Mouse (Mus musculus): ENCODE measurements at regions not wholly inside any gene's neighbourhood (a gene's known extent, or its start where the extent isn't known, plus 50 kb on each side); places are given as distances from the start of the nearest gene placed in this dataset.

GRCm38 (mm10) chr17:76487347-76487746 lies 935.6 kb upstream of the Fam98a start:
- Histone ChIP-seq H3K9me3 (replicated peaks; ENCODE audit: control insufficient read depth, insufficient read depth, low read length, poor library complexity, severe bottlenecking) (no peaks in the 10 kb centered on the region), H3K9ac (ENCODE audit: low read depth, poor library complexity, severe bottlenecking) (no peak overlapping the region), H3K27me3 (ENCODE audit: control insufficient read depth, insufficient read depth, low read length, poor library complexity, severe bottlenecking) (no peaks in the 10 kb centered on the region), H3K27ac (ENCODE audit: insufficient read depth, low read length) (no peak overlapping the region), H3K4me1 (ENCODE audit: control insufficient read depth, insufficient read depth, low read length) (no peaks in the 10 kb centered on the region), H3K4me3 (ENCODE audit: low read depth, low read length) (no peak overlapping the region), H3K36me3 (ENCODE audit: control insufficient read depth, insufficient read depth, low read length, poor library complexity, severe bottlenecking) (no peaks in the 10 kb centered on the region)
- no peak for TF ChIP-seq EP300 (IDR thresholded peaks at IDR 0.05; ENCODE audit: insufficient read depth, low read depth, low read length)
- TF ChIP-seq CTCF (IDR thresholded peaks at IDR 0.05; ENCODE audit: low read depth, low read length), result no peak
- TF ChIP-seq POLR2A (IDR thresholded peaks at IDR 0.05; ENCODE audit: insufficient read depth, low read length), result no peak

DNA sequence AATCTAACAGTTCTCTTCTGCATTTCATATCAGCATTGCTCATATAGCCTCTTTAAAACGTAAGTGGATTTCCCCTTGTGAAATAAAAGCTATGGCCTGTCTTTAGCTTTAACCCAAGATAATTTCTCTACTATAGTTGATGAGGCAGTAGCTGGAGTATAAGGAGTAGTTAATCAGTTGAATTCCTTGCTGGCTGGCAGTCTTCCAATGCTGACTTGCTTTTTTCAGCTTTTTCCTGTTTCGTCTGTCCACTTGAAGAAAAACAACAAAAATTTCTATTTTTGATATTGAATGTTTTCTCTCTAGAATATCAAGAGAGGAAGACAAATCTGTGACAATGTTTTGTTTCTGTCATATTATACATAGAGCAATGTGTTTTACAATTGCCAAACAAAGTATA lies 932.4 kb upstream of the Fam98a start:
- no peak for TF ChIP-seq POLR2A (IDR thresholded peaks at IDR 0.05; ENCODE audit: insufficient read depth, low read length)
- no peak for TF ChIP-seq CTCF (IDR thresholded peaks at IDR 0.05; ENCODE audit: low read depth, low read length)
- no peak for TF ChIP-seq EP300 (IDR thresholded peaks at IDR 0.05; ENCODE audit: insufficient read depth, low read depth, low read length)
- no peak overlapping the region for H3K9ac ChIP-seq (ENCODE audit: low read depth, poor library complexity, severe bottlenecking)
- H3K27me3 ChIP-seq (ENCODE audit: control insufficient read depth, insufficient read depth, low read length, poor library complexity, severe bottlenecking), result no peaks in the 10 kb centered on the region
- no peaks in the 10 kb centered on the region for H3K4me1 ChIP-seq (ENCODE audit: control insufficient read depth, insufficient read depth, low read length)
- no peaks in the 10 kb centered on the region for H3K36me3 ChIP-seq (ENCODE audit: control insufficient read depth, insufficient read depth, low read length, poor library complexity, severe bottlenecking)
- H3K27ac ChIP-seq (ENCODE audit: insufficient read depth, low read length), result no peak overlapping the region
- no peaks in the 10 kb centered on the region for H3K9me3 ChIP-seq (replicated peaks; ENCODE audit: control insufficient read depth, insufficient read depth, low read length, poor library complexity, severe bottlenecking)
- H3K4me3 ChIP-seq (ENCODE audit: low read depth, low read length), result no peak overlapping the region

DNA sequence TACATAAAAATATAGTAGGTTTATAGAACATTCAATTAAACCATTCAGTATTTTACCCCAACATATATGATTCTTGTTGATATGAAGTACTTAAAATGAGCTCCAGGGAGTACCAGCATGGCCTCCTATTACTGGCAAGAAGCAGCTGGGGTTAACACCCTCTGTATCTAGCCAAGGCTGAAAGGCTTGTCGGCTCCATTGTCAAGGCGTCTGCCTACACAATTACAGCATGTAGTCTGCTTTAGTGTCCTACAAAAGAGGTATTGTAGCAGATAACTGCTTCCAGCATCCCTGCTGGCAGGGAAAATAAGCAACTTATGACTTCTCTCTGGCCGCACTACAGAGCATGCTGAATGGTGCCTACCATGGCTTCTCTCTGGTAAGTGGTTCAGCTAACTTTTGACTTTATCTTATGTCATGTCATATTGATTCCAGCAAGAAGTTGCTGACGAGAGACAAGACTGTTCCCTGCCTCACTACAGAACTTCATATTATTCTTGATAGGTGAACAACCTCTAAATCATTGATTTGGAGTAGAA lies 899.6 kb upstream of the Fam98a start:
- Histone ChIP-seq H3K4me3 (ENCODE audit: low read depth, low read length) (no peak overlapping the region), H3K36me3 (ENCODE audit: control insufficient read depth, insufficient read depth, low read length, poor library complexity, severe bottlenecking) (no peaks in the 10 kb centered on the region), H3K27ac (ENCODE audit: insufficient read depth, low read length) (no peak overlapping the region), H3K27me3 (ENCODE audit: control insufficient read depth, insufficient read depth, low read length, poor library complexity, severe bottlenecking) (no peaks in the 10 kb centered on the region), H3K4me1 (ENCODE audit: control insufficient read depth, insufficient read depth, low read length) (no peaks in the 10 kb centered on the region), H3K9ac (ENCODE audit: low read depth, poor library complexity, severe bottlenecking) (no peak overlapping the region), H3K9me3 (replicated peaks; ENCODE audit: control insufficient read depth, insufficient read depth, low read length, poor library complexity, severe bottlenecking) (no peaks in the 10 kb centered on the region)
- TF ChIP-seq EP300 (IDR thresholded peaks at IDR 0.05; ENCODE audit: insufficient read depth, low read depth, low read length) (no peak), CTCF (IDR thresholded peaks at IDR 0.05; ENCODE audit: low read depth, low read length) (no peak), POLR2A (IDR thresholded peaks at IDR 0.05; ENCODE audit: insufficient read depth, low read length) (no peak)
